Mouse (Mus musculus): Measurements from ENCODE around the gene Cd320. TPM values are rescaled to one million over a fixed set of nuclear protein-coding genes. Genes with fewer than 3 reads are reported as not detected.
"Not testable (repeated sequence)": the region's sequence is repeated elsewhere in the genome, so short reads cannot be mapped to it uniquely, and the experiment has no call there.

Gene Cd320
- polyA plus RNA-seq, 1 experiment: 34.7 TPM

DNA sequence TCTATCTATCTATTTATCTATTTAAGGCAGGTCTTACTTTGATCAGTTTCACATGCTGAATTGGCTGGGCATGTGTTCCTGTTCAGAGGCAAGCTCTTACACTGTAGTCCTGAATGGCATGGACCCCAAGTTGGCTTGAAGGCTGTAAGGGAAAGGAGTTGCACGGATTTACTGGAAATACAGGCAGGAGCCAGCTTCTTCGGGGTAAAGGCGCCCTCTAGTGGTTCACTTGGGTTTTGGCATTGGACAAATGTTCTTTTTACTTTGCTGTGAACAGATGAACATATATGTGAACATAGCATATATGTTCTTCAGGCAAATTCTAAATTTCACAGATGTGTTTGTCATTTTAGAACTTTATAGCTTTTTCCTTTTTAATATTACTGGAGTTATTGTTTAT, 16.0 kb upstream of the Cd320 start:
- Histone ChIP-seq H3K27me3 (ENCODE audit: control insufficient read depth, insufficient read depth, low read length) (no peaks in the 10 kb centered on the region), H3K4me3 (replicated peaks; ENCODE audit: insufficient read depth, low read depth, low read length) (no peak overlapping the region), H3K27ac (ENCODE audit: insufficient read depth, low read length) (no peak overlapping the region), H3K4me1 (ENCODE audit: control insufficient read depth, insufficient read depth, low read length) (peaks cover 13% of the 10 kb centered on the region)
- 0% methylated on average over 3 of the region's 3 CpGs for WGBS
- DNase-seq: peak; percentile 74 to 77
- no peak for TF ChIP-seq POLR2A (IDR thresholded peaks at IDR 0.05; ENCODE audit: borderline replicate concordance, insufficient read depth, low read length)
- peak; percentile 79 for TF ChIP-seq CTCF (IDR thresholded peaks at IDR 0.05; ENCODE audit: borderline replicate concordance, insufficient read depth, low read depth, low read length)

DNA sequence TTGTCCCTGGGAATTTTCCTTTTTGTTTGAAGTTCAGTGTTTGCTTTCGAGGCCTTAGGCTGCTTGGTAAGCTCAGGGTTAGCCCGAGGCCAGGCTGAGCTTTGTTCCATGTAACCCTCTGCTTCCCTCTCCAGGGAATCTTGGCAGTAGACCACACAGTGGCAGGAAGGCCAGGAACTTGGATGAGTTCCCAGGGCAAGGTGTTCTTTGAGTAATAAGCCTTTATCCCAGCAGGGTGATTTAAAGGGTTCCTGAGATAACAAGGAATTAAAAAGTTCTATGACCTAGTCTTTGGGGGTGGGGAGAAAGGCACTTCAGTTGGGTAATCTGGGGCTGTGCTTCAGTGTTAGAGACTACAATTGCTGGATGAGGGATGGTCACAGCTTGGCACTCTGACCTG, 14.0 kb upstream of the Cd320 start:
- Histone ChIP-seq H3K27ac (ENCODE audit: insufficient read depth, low read length) (peak overlapping the region; percentile 43; the same call in 1 of the 2 replicates), H3K27me3 (ENCODE audit: control insufficient read depth, insufficient read depth, low read length) (no peaks in the 10 kb centered on the region), H3K4me1 (ENCODE audit: control insufficient read depth, insufficient read depth, low read length) (peaks cover 13% of the 10 kb centered on the region), H3K4me3 (replicated peaks; ENCODE audit: insufficient read depth, low read depth, low read length) (no peak overlapping the region)
- DNase-seq: peak; percentile 64 to 84
- WGBS: 3% methylated on average over 2 of the region's 2 CpGs
- TF ChIP-seq POLR2A (IDR thresholded peaks at IDR 0.05; ENCODE audit: borderline replicate concordance, insufficient read depth, low read length) (no peak), CTCF (IDR thresholded peaks at IDR 0.05; ENCODE audit: borderline replicate concordance, insufficient read depth, low read depth, low read length) (no peak)

DNA sequence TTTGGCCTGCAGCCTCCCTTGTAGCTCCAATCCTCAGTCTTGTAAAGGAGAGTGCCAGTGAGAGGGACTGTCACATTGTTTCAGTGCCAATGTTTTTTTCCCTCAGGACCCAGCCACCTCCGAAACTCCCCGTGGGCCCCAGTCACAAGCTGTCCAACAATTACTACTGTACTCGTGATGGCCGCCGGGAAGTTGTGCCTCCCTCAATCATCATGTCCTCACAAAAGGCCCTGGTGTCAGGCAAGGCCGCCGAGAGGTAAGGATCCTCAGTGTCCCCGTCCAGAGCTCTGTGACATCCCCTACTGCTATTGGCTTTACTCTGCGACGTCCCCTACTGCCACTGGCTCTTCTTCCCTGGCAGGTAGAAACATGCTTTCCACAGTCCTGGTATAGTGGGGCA, 13.3 kb upstream of the Cd320 start:
- Histone ChIP-seq H3K4me1 (ENCODE audit: control insufficient read depth, insufficient read depth, low read length) (peaks cover 13% of the 10 kb centered on the region), H3K27me3 (ENCODE audit: control insufficient read depth, insufficient read depth, low read length) (no peaks in the 10 kb centered on the region), H3K27ac (ENCODE audit: insufficient read depth, low read length) (peak overlapping the region; percentile 10; the same call in 1 of the 2 replicates), H3K4me3 (replicated peaks; ENCODE audit: insufficient read depth, low read depth, low read length) (no peak overlapping the region)
- TF ChIP-seq POLR2A (IDR thresholded peaks at IDR 0.05; ENCODE audit: borderline replicate concordance, insufficient read depth, low read length): no peak
- no peak for TF ChIP-seq CTCF (IDR thresholded peaks at IDR 0.05; ENCODE audit: borderline replicate concordance, insufficient read depth, low read depth, low read length)
- peak in 1 of 2 experiments; percentile 30 for DNase-seq
- WGBS: 18% methylated on average over 10 of the region's 10 CpGs

DNA sequence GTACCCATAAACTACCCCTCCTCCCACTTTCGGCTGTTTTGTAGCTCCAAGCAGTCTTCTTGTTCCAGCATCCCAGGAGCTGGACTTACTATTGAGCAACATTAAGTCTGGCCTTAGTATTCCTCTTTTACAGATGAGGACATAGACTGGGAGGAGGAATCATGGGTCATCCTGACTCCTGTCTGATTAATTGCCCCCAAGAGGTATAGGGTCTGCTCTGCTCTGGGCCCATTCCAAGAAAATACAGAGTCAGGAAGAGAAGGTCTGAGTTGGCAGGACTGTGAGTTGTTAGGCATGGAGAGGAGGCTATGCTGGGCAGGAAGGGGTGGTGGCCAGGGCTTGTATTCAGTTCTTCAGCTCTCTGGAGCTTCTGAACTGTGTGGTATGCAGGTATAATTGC, 1.3 kb downstream of the Cd320 start:
- Histone ChIP-seq H3K4me3 (replicated peaks; ENCODE audit: insufficient read depth, low read depth, low read length) (no peak overlapping the region), H3K27me3 (ENCODE audit: control insufficient read depth, insufficient read depth, low read length) (no peaks in the 10 kb centered on the region), H3K4me1 (ENCODE audit: control insufficient read depth, insufficient read depth, low read length) (no peaks in the 10 kb centered on the region), H3K27ac (ENCODE audit: insufficient read depth, low read length) (no peak overlapping the region)
- 41% methylated on average over 1 of the region's 1 CpGs for WGBS
- no peak for DNase-seq
- TF ChIP-seq CTCF (IDR thresholded peaks at IDR 0.05; ENCODE audit: borderline replicate concordance, insufficient read depth, low read depth, low read length) (no peak), POLR2A (IDR thresholded peaks at IDR 0.05; ENCODE audit: borderline replicate concordance, insufficient read depth, low read length) (no peak)

DNA sequence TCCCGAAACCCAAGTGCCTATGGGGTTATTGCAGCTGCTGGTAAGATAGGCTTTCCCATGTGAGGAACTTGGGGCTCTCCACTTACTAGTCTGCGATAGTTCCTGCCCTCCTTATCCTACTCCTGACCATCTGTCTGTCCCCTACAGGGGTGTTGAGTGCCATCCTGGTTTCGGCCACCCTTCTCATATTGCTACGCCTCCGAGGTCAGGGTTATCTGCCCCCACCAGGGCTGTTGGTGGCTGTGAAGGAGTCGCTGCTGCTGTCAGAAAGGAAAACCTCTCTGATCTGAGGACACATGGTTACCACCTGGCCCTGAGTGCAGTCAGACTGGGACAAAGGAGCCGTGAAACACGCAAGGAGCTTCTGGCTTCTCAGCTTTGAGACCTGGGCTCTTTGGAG, 5.2 kb downstream of the Cd320 start:
- WGBS: 90% methylated on average over 8 of the region's 8 CpGs
- no peaks in the 10 kb centered on the region for H3K27me3 ChIP-seq (ENCODE audit: control insufficient read depth, insufficient read depth, low read length)
- no peak for TF ChIP-seq POLR2A (IDR thresholded peaks at IDR 0.05; ENCODE audit: borderline replicate concordance, insufficient read depth, low read length)
- no peak for DNase-seq
- no peaks in the 10 kb centered on the region for H3K4me1 ChIP-seq (ENCODE audit: control insufficient read depth, insufficient read depth, low read length)
- H3K27ac ChIP-seq (ENCODE audit: insufficient read depth, low read length): no peak overlapping the region
- no peak overlapping the region for H3K4me3 ChIP-seq (replicated peaks; ENCODE audit: insufficient read depth, low read depth, low read length)

DNA sequence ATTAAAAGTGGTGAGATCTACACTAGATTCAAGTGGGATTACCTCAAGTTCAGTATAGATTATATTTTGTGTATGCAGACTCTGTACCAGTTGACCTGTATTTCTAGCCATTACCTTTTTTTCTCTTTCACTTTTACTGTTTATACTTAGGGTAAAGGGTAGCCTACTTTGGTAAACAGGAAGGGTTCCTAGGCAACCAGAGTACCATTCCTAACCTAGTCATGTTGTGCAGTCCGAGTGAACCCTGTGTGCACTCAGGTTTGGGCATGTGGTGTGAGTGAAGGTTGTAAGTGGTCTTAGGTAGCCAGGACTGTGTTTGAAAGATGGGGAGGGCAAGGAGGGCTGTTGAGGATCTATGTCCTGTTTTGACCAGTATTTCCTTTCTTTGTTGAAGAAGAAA, 8.4 kb downstream of the Cd320 start:
- no peaks in the 10 kb centered on the region for H3K4me1 ChIP-seq (ENCODE audit: control insufficient read depth, insufficient read depth, low read length)
- no peak overlapping the region for H3K4me3 ChIP-seq (replicated peaks; ENCODE audit: insufficient read depth, low read depth, low read length)
- 74% methylated on average over 1 of the region's 1 CpGs for WGBS
- TF ChIP-seq POLR2A (IDR thresholded peaks at IDR 0.05; ENCODE audit: borderline replicate concordance, insufficient read depth, low read length): no peak
- TF ChIP-seq CTCF (IDR thresholded peaks at IDR 0.05; ENCODE audit: borderline replicate concordance, insufficient read depth, low read depth, low read length): no peak
- H3K27me3 ChIP-seq (ENCODE audit: control insufficient read depth, insufficient read depth, low read length): no peaks in the 10 kb centered on the region
- no peak overlapping the region for H3K27ac ChIP-seq (ENCODE audit: insufficient read depth, low read length)
- DNase-seq: no peak

DNA sequence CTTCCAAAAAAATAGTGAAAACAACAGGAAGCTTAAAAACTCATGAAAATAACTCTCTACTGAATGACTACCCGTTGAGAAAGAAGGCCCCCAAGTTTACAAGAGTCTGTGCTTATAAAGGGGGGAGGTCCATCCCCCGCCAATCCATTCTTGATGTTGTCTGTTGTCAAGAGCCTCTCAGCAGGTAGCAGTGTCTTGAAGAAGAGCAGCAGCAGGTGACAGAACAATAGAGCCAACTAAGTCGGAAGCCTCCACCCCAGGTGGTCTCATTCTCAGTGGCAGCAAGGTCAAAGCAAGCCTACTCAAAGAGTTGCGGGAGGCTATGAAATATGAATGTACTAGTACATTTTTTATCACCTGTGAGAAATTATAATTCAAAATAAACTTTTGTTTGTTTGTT, 14.9 kb downstream of the Cd320 start:
- Histone ChIP-seq H3K4me3 (replicated peaks; ENCODE audit: insufficient read depth, low read depth, low read length) (no peak overlapping the region), H3K4me1 (ENCODE audit: control insufficient read depth, insufficient read depth, low read length) (no peaks in the 10 kb centered on the region), H3K27me3 (ENCODE audit: control insufficient read depth, insufficient read depth, low read length) (no peaks in the 10 kb centered on the region), H3K27ac (ENCODE audit: insufficient read depth, low read length) (no peak overlapping the region)
- WGBS: 25% methylated on average over 4 of the region's 4 CpGs
- no peak for TF ChIP-seq CTCF (IDR thresholded peaks at IDR 0.05; ENCODE audit: borderline replicate concordance, insufficient read depth, low read depth, low read length)
- TF ChIP-seq POLR2A (IDR thresholded peaks at IDR 0.05; ENCODE audit: borderline replicate concordance, insufficient read depth, low read length): no peak
- DNase-seq: no peak

DNA sequence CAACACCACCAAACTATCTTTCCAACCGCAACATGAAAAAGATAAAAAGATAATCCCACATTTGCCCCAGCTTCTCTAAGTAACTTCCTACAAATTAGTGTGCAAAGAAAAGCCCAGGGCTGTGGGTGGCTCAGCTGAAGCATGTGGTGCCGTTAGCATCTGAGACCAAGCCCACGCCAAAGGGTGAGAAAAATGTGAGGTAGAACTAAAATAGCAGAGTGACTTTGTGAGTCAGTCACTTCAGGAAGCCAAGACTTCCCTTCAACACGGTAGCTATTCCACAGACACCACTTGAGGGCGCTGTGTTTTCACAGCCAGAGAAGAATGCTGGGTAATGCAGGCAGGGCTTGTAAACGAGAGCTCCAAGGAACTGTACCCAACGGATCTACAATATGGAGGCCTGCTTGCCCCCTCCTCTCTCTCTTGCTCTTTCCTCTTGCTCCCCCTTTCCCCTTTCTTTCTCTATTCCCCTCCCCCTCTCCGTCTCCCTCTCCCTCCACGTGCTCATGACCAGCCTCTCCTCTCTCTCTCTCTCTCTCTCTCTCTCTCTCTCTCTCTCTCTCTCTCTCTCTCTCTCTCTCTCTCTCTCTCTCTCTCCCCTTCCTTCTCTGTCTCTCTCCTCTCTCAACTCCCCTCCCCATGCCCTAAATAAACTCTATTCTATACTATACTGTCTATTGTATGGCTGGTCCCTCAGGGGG, 22.6 kb downstream of the Cd320 start:
- H3K27me3 ChIP-seq (ENCODE audit: control insufficient read depth, insufficient read depth, low read length): no peaks in the 10 kb centered on the region
- H3K27ac ChIP-seq (ENCODE audit: insufficient read depth, low read length): no peak overlapping the region
- no peak for TF ChIP-seq POLR2A (IDR thresholded peaks at IDR 0.05; ENCODE audit: borderline replicate concordance, insufficient read depth, low read length)
- peak; percentile 22; the same call in 1 of the 2 replicates for TF ChIP-seq CTCF (IDR thresholded peaks at IDR 0.05; ENCODE audit: borderline replicate concordance, insufficient read depth, low read depth, low read length)
- no peak overlapping the region for H3K4me3 ChIP-seq (replicated peaks; ENCODE audit: insufficient read depth, low read depth, low read length)
- WGBS: 38% methylated on average over 9 of the region's 9 CpGs
- H3K4me1 ChIP-seq (ENCODE audit: control insufficient read depth, insufficient read depth, low read length): no peaks in the 10 kb centered on the region
- DNase-seq: peak in 1 of 2 experiments; percentile 15

DNA sequence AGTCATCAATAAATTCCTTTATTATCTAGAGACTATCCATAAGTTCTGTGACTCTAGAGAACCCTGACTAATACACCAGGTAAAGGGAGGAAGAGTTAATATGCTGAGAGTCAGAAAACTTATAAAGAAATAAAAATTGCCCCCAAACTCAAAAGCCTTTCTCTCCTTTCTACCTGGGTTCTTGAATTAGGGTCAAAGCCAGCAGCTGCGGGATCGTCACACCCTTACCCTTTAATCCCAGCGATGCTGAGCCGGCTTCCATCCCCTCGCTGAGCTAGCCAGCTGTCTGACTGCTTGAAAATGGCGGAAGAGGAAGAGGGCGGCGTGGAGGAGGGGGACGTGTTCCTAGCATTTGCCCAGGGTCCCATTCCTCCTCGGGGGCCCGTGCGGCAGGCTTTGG, 30.6 kb downstream of the Cd320 start, which contains the start of gene Gm7029:
Gm7029 (plus strand) TSS at position 301 of the 400 bp plus-strand sequence.
- not testable (repeated sequence) for H3K4me3 ChIP-seq (replicated peaks; ENCODE audit: insufficient read depth, low read depth, low read length); H3K4me1 ChIP-seq (ENCODE audit: control insufficient read depth, insufficient read depth, low read length); H3K27ac ChIP-seq (ENCODE audit: insufficient read depth, low read length); DNase-seq; H3K27me3 ChIP-seq (ENCODE audit: control insufficient read depth, insufficient read depth, low read length)
- 71% methylated on average over 6 of the region's 12 CpGs for WGBS

Data from cerebellum, adult 2 months (tissue).